In genomic region chr8:128362940-128363595, GRCm38 (mm10) we compare ENCODE assay signal across 8 mouse cellular contexts. TPM values are rescaled to one million over a fixed set of nuclear protein-coding genes. Genes with fewer than 3 reads are reported as not detected.
DNase-seq lines count a peak whose midpoint lies in the region; ATAC-seq lines count a peak whose summit lies in the region.

No protein-coding gene starts in this region.

- intact Hi-C loops in gastrocnemius, postnatal 36 days (cut with DNase I) = loop anchor here (5.0 to 10.0 kb wide), 4 partner anchors 528 to 1171 kb away; no protein-coding TSS in a partner anchor
- intact Hi-C loops in left cerebral cortex, postnatal 25 days (cut with DNase I) = loop anchor here (2.0 to 5.0 kb wide), 5 partner anchors 526 to 1172 kb away; no protein-coding TSS in a partner anchor

- peak overlapping the region; percentile 1; the same call in 1 of the 2 replicates for H3K4me3 ChIP-seq in intestine, embryonic 15.5 days (replicated peaks)
- no peak overlapping the region for H3K4me3 ChIP-seq in midbrain, embryonic 11.5 days (ENCODE audit: low read depth, low read length)

- H3K27ac ChIP-seq in intestine, embryonic 15.5 days = no peak overlapping the region
- no peak overlapping the region for H3K27ac ChIP-seq in midbrain, embryonic 11.5 days (ENCODE audit: low read depth, low read length)

- H3K27me3 ChIP-seq in intestine, embryonic 15.5 days (replicated peaks) = no peaks in the 10 kb centered on the region
- 0 out of 2 replicates have a peak, but pooled peaks cover 4% of the 10 kb centered on the region for H3K27me3 ChIP-seq in midbrain, embryonic 11.5 days (ENCODE audit: control insufficient read depth, insufficient read depth, low read length)

- 7% methylated on average over 11 of the region's 11 CpGs for WGBS in intestine, embryonic 15.5 days
- WGBS in midbrain, embryonic 11.5 days = 9% methylated on average over 11 of the region's 11 CpGs

- H3K9ac ChIP-seq in intestine, embryonic 15.5 days = no peak overlapping the region
- H3K9ac ChIP-seq in midbrain, embryonic 11.5 days (ENCODE audit: low read length) = no peak overlapping the region

- DNase-seq in adrenal gland, adult (ENCODE audit: inconsistent age in 2 of 2, low spot score in 1 of 2) = peak; percentile 71 to 95
- peak; percentile 94 for DNase-seq in embryo, embryonic 10.5 days (ENCODE audit: low spot score)
- peak; percentile 64 to 66 for DNase-seq in gastrocnemius, postnatal 36 days
- peak; percentile 87 to 91 for DNase-seq in left cerebral cortex, postnatal 25 days (ENCODE audit: low spot score in 2 of 2)
- DNase-seq in midbrain, embryonic 11.5 days (ENCODE audit: low spot score, missing footprints) = peak; percentile 97
- peak; percentile 73 for DNase-seq in skeletal muscle tissue, adult 2 months (ENCODE audit: low read depth, low spot score)

- H3K36me3 ChIP-seq in intestine, embryonic 15.5 days = no peaks in the 10 kb centered on the region
- no peaks in the 10 kb centered on the region for H3K36me3 ChIP-seq in midbrain, embryonic 11.5 days (ENCODE audit: control insufficient read depth, insufficient read depth, low read length)

- no peaks in the 10 kb centered on the region for H3K4me1 ChIP-seq in intestine, embryonic 15.5 days (replicated peaks)
- peaks cover 17% of the 10 kb centered on the region; the same call in 1 of the 2 replicates for H3K4me1 ChIP-seq in midbrain, embryonic 11.5 days (ENCODE audit: control insufficient read depth, insufficient read depth, low read length)

- H3K9me3 ChIP-seq in intestine, embryonic 15.5 days = no peaks in the 10 kb centered on the region
- no peaks in the 10 kb centered on the region for H3K9me3 ChIP-seq in midbrain, embryonic 11.5 days (ENCODE audit: control insufficient read depth, low read length)

- H3K4me2 ChIP-seq in intestine, embryonic 15.5 days (replicated peaks) = peak overlapping the region; percentile 35
- H3K4me2 ChIP-seq in midbrain, embryonic 11.5 days = no peak overlapping the region

- peak; percentile 35; the same call in 1 of the 2 replicates for ATAC-seq in intestine, embryonic 15.5 days
- no peak for ATAC-seq in midbrain, embryonic 11.5 days (ENCODE audit: low FRiP score)
- ATAC-seq in erythroid progenitor cell, adult 5-6 weeks (replicated peaks; ENCODE audit: low FRiP score, poor library complexity, severe bottlenecking) = no peak

RNA-seq across cellular contexts. Expression of gene Nrp1, which starts 4.7 kb away (rescaled TPM):
- 10 to 100 TPM; 20.6 to 33.3 TPM for total RNA-seq in gastrocnemius, postnatal 36 days (2021)
- 60.7 and 62.7 TPM in 2 replicates for polyA plus RNA-seq in intestine, embryonic 15.5 days (2015; fragmentation: Nextera tagmentation; extraction: Ambion mirVana)
- 10 to 100 TPM; 24.6 to 29.6 TPM for total RNA-seq in left cerebral cortex, postnatal 25 days (2021)
- polyA plus RNA-seq in midbrain, embryonic 11.5 days (2014; fragmentation: Nextera tagmentation; extraction: Ambion mirVana) = 20.3 and 21.4 TPM in 2 replicates
- 1.4 and 3.4 TPM in 2 replicates for total RNA-seq in erythroid progenitor cell, adult 5-6 weeks (2015; ENCODE audit: low replicate concordance)
- 2.0 and 4.4 TPM in 2 replicates for total RNA-seq in erythroid progenitor cell, adult 5-6 weeks (2017; ENCODE audit: low replicate concordance)

Comparison
In these comparisons a context has a peak if more than half of its experiments do, and no peak if none do; other contexts are left out.
1. RNA of gene Nrp1, which starts 4.7 kb away (total RNA-seq): 20.6 to 33.3 TPM in gastrocnemius, postnatal 36 days and 24.6 to 29.6 TPM in left cerebral cortex, postnatal 25 days; 1.4 to 4.4 TPM in erythroid progenitor cell, adult 5-6 weeks; every median in the first group is over 4 times any median in the second.
2. Peak in every context shown above with its lines, with median percentiles within 50 percentile points of each other: DNase-seq.